ENCODE assay signal across 8 mouse cellular contexts in the genomic region with DNA sequence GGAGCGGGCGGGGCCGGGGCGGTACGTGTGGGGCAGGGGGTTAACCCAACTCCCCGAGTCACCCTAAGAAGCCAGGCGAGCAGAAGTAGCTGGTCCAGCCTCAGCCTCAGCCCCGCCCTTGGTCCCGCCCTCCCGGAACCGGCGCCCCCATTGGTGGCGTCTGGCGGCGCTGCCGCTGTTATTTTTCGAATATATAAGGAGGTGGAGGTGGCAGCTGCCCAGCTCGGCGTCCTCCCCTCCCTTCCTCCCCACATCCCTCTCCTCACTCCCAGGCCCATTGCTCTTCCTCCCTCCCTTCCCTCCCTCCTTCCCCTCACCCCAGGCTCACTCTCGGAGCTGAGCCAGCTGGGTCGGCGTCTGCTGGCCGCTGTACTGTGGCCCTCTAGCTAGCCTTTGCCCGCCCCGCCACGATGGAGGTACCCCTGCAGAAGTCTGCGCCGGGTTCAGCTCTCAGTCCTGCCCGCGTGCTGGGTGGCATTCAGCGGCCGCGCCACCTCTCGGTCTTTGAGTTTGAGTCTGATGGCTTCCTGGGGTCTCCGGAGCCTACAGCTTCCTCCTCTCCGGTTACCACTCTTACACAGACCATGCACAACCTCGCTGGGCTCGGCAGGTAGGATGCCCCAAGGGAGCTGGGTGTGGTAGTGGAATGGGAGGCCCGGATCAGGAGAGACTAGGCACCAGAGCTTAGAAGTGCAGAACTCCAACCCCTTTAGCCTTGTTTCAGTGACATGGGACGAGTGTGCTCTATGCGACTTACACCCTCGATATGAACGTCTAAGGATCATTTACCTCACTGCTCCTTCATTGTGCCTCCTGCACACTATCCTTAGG. TPM values are rescaled to one million over a fixed set of nuclear protein-coding genes. Genes with fewer than 3 reads are reported as not detected.
DNase-seq lines count a peak whose midpoint lies in the region; ATAC-seq lines count a peak whose summit lies in the region.

Gene Cdc25b (plus strand): TSS at position 179 of the 831 bp plus-strand sequence.
Gene Spef1 (minus strand): TSS at position 512 of the 831 bp plus-strand sequence.

- peak; percentile 76 for DNase-seq in T-cell, adult 2 months (ENCODE audit: low spot score)
- DNase-seq in cerebellum, postnatal 10 days = peak; percentile 90 to 93
- DNase-seq in frontal cortex, postnatal 10 days (ENCODE audit: low spot score in 2 of 2) = peak; percentile 63 to 74
- DNase-seq in hindbrain, embryonic 11.5 days (ENCODE audit: low spot score) = peak; percentile 89
- DNase-seq in layer of hippocampus, postnatal 25 days (ENCODE audit: extremely low spot score in 1 of 2, low spot score in 1 of 2) = peak; percentile 63
- peak; percentile 94 for DNase-seq in lung, postnatal 36 days
- DNase-seq in retina, postnatal 1 day = peak; percentile 93
- peak; percentile 90 for DNase-seq in thymus, postnatal 4 days

- H3K4me3 ChIP-seq in hindbrain, embryonic 11.5 days (ENCODE audit: low read depth, low read length) = peak within 1 kb of the TSS; percentile 72

- no peaks in the 10 kb centered on the region; the same call in 1 of the 2 replicates for H3K27me3 ChIP-seq in hindbrain, embryonic 11.5 days (ENCODE audit: control insufficient read depth, insufficient read depth, low read length)

- peak within 1 kb of the TSS; percentile 80 for H3K27ac ChIP-seq in hindbrain, embryonic 11.5 days (ENCODE audit: low read depth, low read length)

- ATAC-seq in hindbrain, embryonic 11.5 days (ENCODE audit: low FRiP score) = peak; percentile 85

- H3K9me3 ChIP-seq in hindbrain, embryonic 11.5 days (ENCODE audit: control insufficient read depth, low read length) = no peaks in the 10 kb centered on the region

- H3K9ac ChIP-seq in hindbrain, embryonic 11.5 days (ENCODE audit: low read depth, low read length) = peak within 1 kb of the TSS; percentile 89

- no peaks in the 10 kb centered on the region for H3K36me3 ChIP-seq in hindbrain, embryonic 11.5 days (ENCODE audit: control insufficient read depth, insufficient read depth, low read length)

- 1% methylated on average over 38 of the region's 43 CpGs for WGBS in hindbrain, embryonic 11.5 days

- H3K4me1 ChIP-seq in hindbrain, embryonic 11.5 days (replicated peaks; ENCODE audit: control insufficient read depth, insufficient read depth, low read length) = peaks cover 13% of the 10 kb centered on the region

- H3K4me2 ChIP-seq in hindbrain, embryonic 11.5 days (replicated peaks; ENCODE audit: low read depth, low read length) = peak within 1 kb of the TSS; percentile 80

RNA-seq across cellular contexts. Expression of gene Cdc25b, which starts in this region (rescaled TPM):
- polyA plus RNA-seq in hindbrain, embryonic 11.5 days (2014; fragmentation: Nextera tagmentation; extraction: Ambion mirVana) = 102 and 106 TPM in 2 replicates
- 10 to 100 TPM; 15.4 to 26.6 TPM for total RNA-seq in layer of hippocampus, postnatal 25 days (2021)

RNA-seq across cellular contexts. Expression of gene Spef1, which starts in this region (rescaled TPM):
- 7.7 and 9.4 TPM in 2 replicates for polyA plus RNA-seq in hindbrain, embryonic 11.5 days (2014; fragmentation: Nextera tagmentation; extraction: Ambion mirVana)
- 10 to 100 TPM; 11.2 to 12.4 TPM for total RNA-seq in layer of hippocampus, postnatal 25 days (2021)

Comparison
In these comparisons a context has a peak if more than half of its experiments do, and no peak if none do; other contexts are left out.
1. Peak in every context shown above with its lines: DNase-seq, ATAC-seq, H3K4me3 ChIP-seq and H3K27ac ChIP-seq.